Mouse (Mus musculus) midbrain, postnatal 0 days (tissue): ENCODE results near the gene Cables2. TPM values are rescaled to one million over a fixed set of nuclear protein-coding genes. Genes with fewer than 3 reads are reported as not detected.

Experiments
- ATAC-seq: fragments of 200-750 bp; cut with Nextera tagmentation; 2 replicates; pipeline ENCODE4 v1.8.0; 2017; ENCODE audit warnings: moderate number of reproducible peaks, mild to moderate bottlenecking, moderate TSS enrichment, moderate library complexity; ENCODE audit not compliant: low FRiP score
- DNase-seq: peaks from one replicate; pipeline ENCODE4 v3.0.0-alpha.2; 2015; ENCODE audit warnings: low spot score
- H3K27ac ChIP-seq: fragments of 300-500 bp; sonication (generic); 2 replicates; pipeline ENCODE4 v1.5.1; 2014; ENCODE audit warnings: low read depth, mild to moderate bottlenecking, low read length, mixed read lengths
- H3K27me3 ChIP-seq: fragments of 300-500 bp; sonication (generic); 2 replicates; pipeline ENCODE4 v1.6.1; 2014; ENCODE audit warnings: low read length, control low read depth, mixed read lengths; ENCODE audit not compliant: insufficient read depth
- H3K36me3 ChIP-seq: fragments of 300-500 bp; sonication (generic); 2 replicates; pipeline ENCODE4 v1.6.1; 2014; ENCODE audit warnings: low read length, control low read depth, mixed read lengths; ENCODE audit not compliant: insufficient read depth
- H3K4me1 ChIP-seq: fragments of 300-500 bp; sonication (generic); 2 replicates; pipeline ENCODE4 v1.6.1; 2014; ENCODE audit warnings: mild to moderate bottlenecking, control low read depth, antibody characterized with exemption, low read length, mixed read lengths; ENCODE audit not compliant: insufficient read depth
- H3K4me2 ChIP-seq: fragments of 300-500 bp; sonication (generic); 2 replicates; pipeline ENCODE4 v1.6.1; 2014; ENCODE audit warnings: low read depth, mild to moderate bottlenecking, low read length, mixed read lengths; ENCODE audit not compliant: poor library complexity, severe bottlenecking
- H3K4me3 ChIP-seq: fragments of 300-500 bp; sonication (generic); 2 replicates; pipeline ENCODE4 v1.5.1; 2014; ENCODE audit warnings: low read depth, mild to moderate bottlenecking, low read length, moderate library complexity
- H3K9ac ChIP-seq: fragments of 300-500 bp; sonication (generic); replicated peaks from 2 replicates; pipeline ENCODE4 v1.6.1; 2014; ENCODE audit warnings: mild to moderate bottlenecking, low read length, moderate library complexity, mixed read lengths; ENCODE audit not compliant: poor library complexity, severe bottlenecking
- H3K9me3 ChIP-seq: fragments of 300-500 bp; sonication (generic); 2 replicates; pipeline ENCODE4 v1.6.1; 2016; ENCODE audit warnings: low read length, control low read depth
- CTCF ChIP-seq: IDR thresholded peaks from 2 replicates; pipeline ENCODE4 v1.5.1; 2016; ENCODE audit warnings: antibody characterized with exemption, mild to moderate bottlenecking
- WGBS: fragments of 180-500 bp; shearing (Covaris S2); extraction: QIAGEN DNeasy Blood & Tissue Kit; methylation state at CpG from one replicate; pipeline ENCODE4 v1.1.7; 2014; 5-methylcytosine and 5-hydroxymethylcytosine counted together
- polyA plus RNA-seq: library from polyadenylated mRNA; unstranded; fragments of >200 nt; fragmentation: Nextera tagmentation; extraction: Ambion mirVana; gene quantifications from 2 replicates; pipeline ENCODE4 v1.2.1, GENCODE M21; 2015
- total RNA-seq: library from RNA; depleted of rRNA; stranded (reverse); fragments of >200 nt; gene quantifications from 2 replicates; pipeline ENCODE4 v1.2.3, GENCODE M21; 2014

Gene Cables2
- total and polyA plus RNA-seq, 2 experiments from 2014 or later: 37.8 to 59.1 TPM

- H3K4me2 ChIP-seq: 0 out of 2 replicates have a peak overlapping the region, but pooled peaks have one; percentile 7
- no peaks in the 10 kb centered on the region for H3K9me3 ChIP-seq
- H3K27me3 ChIP-seq: no peaks in the 10 kb centered on the region
- peaks cover 13% of the 10 kb centered on the region; the same call in 1 of the 2 replicates for H3K4me1 ChIP-seq
- H3K9ac ChIP-seq: no peak overlapping the region
- peak; percentile 86 for DNase-seq
- 0% methylated on average over 8 of the region's 8 CpGs for whole genome bisulfite sequencing
- peak; percentile 95 for TF ChIP-seq CTCF
- 0 out of 2 replicates have a peak, but pooled peaks cover 2% of the 10 kb centered on the region for H3K36me3 ChIP-seq
- H3K27ac ChIP-seq: no peak overlapping the region
- no peak overlapping the region for H3K4me3 ChIP-seq
- ATAC-seq: no peak
These were observed 2.5 kb upstream of the Cables2 start for GRCm38 (mm10) chr2:180275836-180276235.

- peaks cover 13% of the 10 kb centered on the region; the same call in 1 of the 2 replicates for H3K4me1 ChIP-seq
- no peak for TF ChIP-seq CTCF
These were observed 1.2 kb upstream of the Cables2 start for GRCm38 (mm10) chr2:180274523-180274922.

GRCm38 (mm10) chr2:180272884-180273321 lies 393 bp downstream of the Cables2 start:
- H3K36me3 ChIP-seq: peaks cover 16% of the 10 kb centered on the region; the same call in 1 of the 2 replicates
- peak overlapping the region; percentile 55 for H3K27ac ChIP-seq
- H3K27me3 ChIP-seq: no peaks in the 10 kb centered on the region
- no peak for DNase-seq
- H3K4me1 ChIP-seq: peaks cover 13% of the 10 kb centered on the region; the same call in 1 of the 2 replicates
- WGBS: under 1% methylated on average over 31 of the region's 37 CpGs
- peak overlapping the region; percentile 90 for H3K9ac ChIP-seq
- peak; percentile 36 for ATAC-seq
- peak overlapping the region; percentile 81 for H3K4me3 ChIP-seq
- H3K4me2 ChIP-seq: peak overlapping the region; percentile 89
- TF ChIP-seq CTCF: no peak
- H3K9me3 ChIP-seq: no peaks in the 10 kb centered on the region

More at GRCm38 (mm10) chr2:180274523-180274922, 1.2 kb upstream of the Cables2 start:
- H3K9me3 ChIP-seq: no peaks in the 10 kb centered on the region
- WGBS: 93% methylated on average over 2 of the region's 2 CpGs
- ATAC-seq (no peak), DNase-seq (no peak)
- no peaks in the 10 kb centered on the region for H3K27me3 ChIP-seq
- no peak overlapping the region for H3K9ac ChIP-seq
- peaks cover 6% of the 10 kb centered on the region; the same call in 1 of the 2 replicates for H3K36me3 ChIP-seq
- no peak overlapping the region for H3K4me2 ChIP-seq
- H3K27ac ChIP-seq: no peak overlapping the region
- no peak overlapping the region for H3K4me3 ChIP-seq

GRCm38 (mm10) chr2:180271804-180272395 lies 1.4 kb downstream of the Cables2 start:
- H3K4me1 ChIP-seq: peaks cover 13% of the 10 kb centered on the region; the same call in 1 of the 2 replicates
- peak overlapping the region; percentile 81 for H3K4me3 ChIP-seq
- ATAC-seq: no peak
- TF ChIP-seq CTCF: no peak
- no peak overlapping the region for H3K27ac ChIP-seq
- H3K9ac ChIP-seq: peak overlapping the region; percentile 90
- DNase-seq: no peak
- WGBS: 70% methylated on average over 5 of the region's 5 CpGs
- H3K27me3 ChIP-seq: no peaks in the 10 kb centered on the region
- H3K9me3 ChIP-seq: no peaks in the 10 kb centered on the region
- peak overlapping the region; percentile 89 for H3K4me2 ChIP-seq
- peaks cover 21% of the 10 kb centered on the region; the same call in 1 of the 2 replicates for H3K36me3 ChIP-seq

GRCm38 (mm10) chr2:180270537-180271255 lies 2.6 kb downstream of the Cables2 start:
- peaks cover 13% of the 10 kb centered on the region; the same call in 1 of the 2 replicates for H3K4me1 ChIP-seq
- H3K27ac ChIP-seq: no peak overlapping the region
- H3K9me3 ChIP-seq: no peaks in the 10 kb centered on the region
- DNase-seq (no peak), ATAC-seq (no peak)
- TF ChIP-seq CTCF: no peak
- peaks cover 29% of the 10 kb centered on the region; the same call in 1 of the 2 replicates for H3K36me3 ChIP-seq
- H3K4me3 ChIP-seq: no peak overlapping the region
- no peaks in the 10 kb centered on the region for H3K27me3 ChIP-seq
- WGBS: 74% methylated on average over 7 of the region's 7 CpGs
- H3K9ac ChIP-seq: peak overlapping the region; percentile 42
- no peak overlapping the region for H3K4me2 ChIP-seq

GRCm38 (mm10) chr2:180269329-180269728 lies 4.0 kb downstream of the Cables2 start:
- Histone ChIP-seq H3K36me3 (peaks cover 30% of the 10 kb centered on the region; the same call in 1 of the 2 replicates), H3K9me3 (no peaks in the 10 kb centered on the region), H3K4me3 (no peak overlapping the region), H3K27me3 (no peaks in the 10 kb centered on the region), H3K4me1 (peaks cover 13% of the 10 kb centered on the region; the same call in 1 of the 2 replicates), H3K27ac (no peak overlapping the region), H3K9ac (no peak overlapping the region), H3K4me2 (no peak overlapping the region)
- TF ChIP-seq CTCF: no peak
- ATAC-seq (no peak), DNase-seq (no peak)
- WGBS: 91% methylated on average over 10 of the region's 10 CpGs
